Mouse (Mus musculus) layer of hippocampus, postnatal 25 days (tissue): ENCODE measurements at regions not wholly inside any gene's neighbourhood (a gene's known extent, or its start where the extent isn't known, plus 50 kb on each side); places are given as distances from the start of the nearest gene placed in this dataset.
"Not testable (repeated sequence)": the region's sequence is repeated elsewhere in the genome, so short reads cannot be mapped to it uniquely, and the experiment has no call there.

Experiments
- DNase-seq, 2 experiments: peaks; one replicate each; pipeline ENCODE4 v3.0.0; 2022; ENCODE audit warnings: mixed read lengths in 2 of 2, low spot score in 1 of 2; ENCODE audit errors: extremely low spot score in 1 of 2

DNA sequence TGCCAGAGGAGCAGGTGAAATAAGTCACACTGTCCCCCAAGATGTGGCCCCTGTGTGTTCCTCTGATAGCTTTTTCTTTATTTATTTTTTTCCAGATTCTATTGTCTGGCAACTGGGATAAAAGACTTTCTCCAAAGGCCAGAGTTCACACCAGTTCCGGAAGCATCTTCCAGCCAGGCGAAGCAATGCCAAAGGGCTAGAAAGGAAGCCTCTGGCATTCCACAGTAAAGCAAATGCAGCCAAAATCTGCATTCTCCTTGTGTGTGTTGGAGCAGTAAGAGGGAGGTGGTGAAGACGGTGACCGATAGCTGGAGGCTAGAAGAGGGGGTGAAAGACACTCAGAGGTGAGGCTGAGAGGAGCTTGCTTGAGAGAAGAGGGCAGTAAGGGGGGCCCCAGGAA, 185.0 kb upstream of the Zfp637 start:
- no peak for DNase-seq

DNA sequence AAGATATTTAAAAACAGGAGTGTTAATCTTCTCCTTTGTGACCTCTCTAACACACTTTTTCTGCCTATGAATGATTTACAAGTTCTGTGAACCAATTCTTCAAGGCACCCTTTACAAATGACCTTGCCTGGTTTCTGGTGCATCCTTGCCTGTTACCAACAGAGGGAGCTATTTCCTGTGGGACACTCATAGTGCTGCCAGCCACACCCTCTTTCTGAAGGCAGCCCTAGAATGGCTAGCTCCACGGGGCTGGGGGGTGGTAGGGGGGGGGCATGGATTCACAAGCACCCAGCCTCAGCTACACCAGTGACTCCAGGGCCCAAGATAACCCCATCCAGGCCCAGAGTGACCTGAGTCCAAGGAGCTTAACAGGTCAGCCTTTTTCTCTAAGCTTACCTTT, 180.4 kb upstream of the Zfp637 start:
- DNase-seq, result peak in 1 of 2 experiments; percentile 13

DNA sequence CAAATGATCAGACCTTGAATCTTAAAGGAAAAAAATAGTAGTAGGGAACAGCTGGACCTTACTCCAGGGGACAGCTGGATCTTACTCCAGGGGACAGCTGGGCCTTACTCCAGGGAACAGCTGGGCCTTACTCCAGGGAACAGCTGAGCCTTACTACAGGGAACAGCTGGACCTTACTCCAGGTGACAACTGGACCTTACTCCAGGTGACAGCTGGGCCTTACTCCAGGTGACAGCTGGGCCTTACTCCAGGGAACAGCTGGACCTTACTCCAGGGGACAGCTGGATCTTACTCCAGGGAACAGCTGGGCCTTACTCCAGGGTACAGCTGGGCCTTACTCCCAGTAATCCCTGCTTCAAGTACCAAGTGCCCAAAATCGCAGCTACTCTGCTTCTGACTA, 178.3 kb upstream of the Zfp637 start:
- no peak for DNase-seq

DNA sequence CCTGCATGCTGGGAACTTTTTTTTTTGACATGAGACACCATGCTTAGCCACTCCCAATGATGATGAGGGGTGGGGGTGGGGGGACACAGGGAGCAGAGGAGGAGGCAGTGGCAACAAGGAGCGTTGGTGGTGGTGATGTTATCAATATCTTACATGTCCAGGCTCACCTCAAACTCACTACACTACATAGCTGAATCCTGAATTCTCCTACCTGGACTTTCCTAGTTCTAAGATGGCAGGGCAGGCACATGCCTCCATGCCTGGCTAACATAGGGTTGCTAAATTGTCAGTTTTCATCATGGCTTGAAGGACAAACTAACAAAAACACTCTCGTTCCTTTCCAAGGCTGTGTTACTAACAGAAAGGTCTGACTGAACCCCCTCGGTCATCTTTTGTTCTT, 170.6 kb upstream of the Zfp637 start:
- DNase-seq, result no peak

DNA sequence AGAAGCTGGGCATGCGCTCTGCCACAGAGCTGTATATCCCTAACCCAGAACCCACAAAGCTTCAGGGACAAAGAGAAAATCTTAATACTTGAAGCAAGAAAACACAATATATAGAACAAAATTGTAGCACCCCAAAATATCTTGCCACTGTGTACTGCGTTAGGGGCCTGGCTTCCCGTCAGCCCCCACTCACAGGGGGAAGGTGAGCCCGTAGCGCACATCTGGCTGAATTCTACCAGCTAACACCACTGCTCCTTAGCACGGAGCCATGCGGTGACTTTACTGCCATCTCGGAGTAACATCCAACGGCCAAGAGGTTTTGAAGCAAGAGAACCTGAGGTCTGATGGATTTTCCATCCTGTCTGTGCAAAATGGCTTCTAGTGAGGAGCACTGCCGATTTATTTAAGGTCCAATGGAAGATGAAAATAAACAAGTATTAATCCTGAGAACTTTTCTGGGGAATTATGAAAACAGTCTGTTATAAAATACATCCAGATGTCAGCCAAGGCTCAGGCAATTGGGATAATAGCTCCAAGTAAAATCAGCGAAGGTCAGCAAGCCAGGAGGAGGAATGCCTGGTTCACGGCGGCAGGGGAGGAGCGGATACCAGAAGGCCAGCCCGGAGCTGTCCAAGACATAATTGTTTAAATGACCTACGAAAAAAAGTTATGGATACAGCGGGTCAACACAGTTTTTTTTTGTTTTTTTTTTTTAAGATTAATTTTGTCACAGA, 170.0 kb upstream of the Zfp637 start:
- DNase-seq, result no peak

DNA sequence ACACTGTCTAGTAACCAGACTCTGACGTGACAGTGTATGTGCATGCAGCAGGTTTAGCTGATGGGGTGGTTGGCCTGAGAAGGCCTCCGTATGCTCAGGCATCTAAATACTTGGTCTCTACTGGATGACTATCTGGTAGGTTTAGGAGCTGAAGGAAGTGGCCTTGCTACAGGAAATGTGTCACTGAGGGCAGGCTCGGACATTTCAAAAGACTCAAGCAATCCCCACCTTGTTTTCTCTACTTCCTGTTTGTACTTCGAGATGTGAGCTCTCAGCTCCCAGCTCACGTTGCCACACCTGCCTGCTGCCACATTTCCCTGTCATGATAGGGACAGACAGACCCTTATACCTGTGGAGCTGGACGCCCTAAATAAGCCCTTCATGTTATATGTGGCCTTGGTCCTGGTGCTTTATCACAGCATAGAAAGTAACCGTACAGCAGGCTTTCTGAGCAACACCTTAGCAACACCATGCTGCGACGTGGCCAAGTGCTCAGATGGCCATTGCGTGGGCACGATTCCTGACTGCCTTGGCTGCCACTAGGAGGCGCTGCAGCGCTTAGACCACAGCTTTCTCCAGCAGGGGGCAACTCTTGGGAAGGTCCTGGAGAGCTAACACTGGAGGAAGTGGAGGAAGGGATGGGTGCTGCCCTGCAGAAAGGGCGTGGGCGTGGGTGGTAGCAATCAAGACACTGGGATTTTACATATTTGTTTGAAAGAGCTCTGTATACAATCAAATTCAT, 165.8 kb upstream of the Zfp637 start:
- peak in 1 of 2 experiments; percentile 9 for DNase-seq

DNA sequence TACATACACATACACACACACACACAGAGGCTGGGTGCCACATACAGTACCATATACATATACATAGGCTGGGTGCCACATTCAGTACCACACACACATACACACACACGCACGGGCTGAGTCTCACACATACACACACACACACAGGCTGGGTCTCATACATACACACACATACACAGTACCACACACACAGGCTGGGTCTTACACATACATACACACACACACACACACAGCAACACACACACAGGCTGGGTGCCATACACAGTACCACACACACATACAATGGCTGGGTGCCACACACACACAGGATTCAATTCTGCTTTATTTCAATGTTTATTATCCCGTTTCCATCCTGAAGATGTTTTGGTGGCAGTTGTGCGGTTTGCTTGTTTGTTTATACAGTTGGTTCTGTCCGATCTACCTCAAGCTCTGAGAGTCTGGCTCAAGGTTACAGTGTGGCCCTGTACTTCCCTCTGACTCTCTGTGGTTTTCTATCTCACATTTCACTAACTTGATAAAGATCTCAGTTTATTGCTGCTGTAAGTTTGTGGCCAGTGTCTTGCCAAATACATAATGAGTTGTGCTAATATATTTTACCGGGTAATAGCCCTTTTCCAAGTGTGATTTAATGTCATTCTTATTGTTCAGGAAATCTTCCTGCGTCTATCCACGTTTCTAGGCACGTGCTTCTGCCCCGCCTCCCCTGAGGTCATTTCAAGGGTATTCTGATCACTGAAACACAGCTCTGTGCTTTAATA, 164.7 kb upstream of the Zfp637 start:
- DNase-seq, result no peak

DNA sequence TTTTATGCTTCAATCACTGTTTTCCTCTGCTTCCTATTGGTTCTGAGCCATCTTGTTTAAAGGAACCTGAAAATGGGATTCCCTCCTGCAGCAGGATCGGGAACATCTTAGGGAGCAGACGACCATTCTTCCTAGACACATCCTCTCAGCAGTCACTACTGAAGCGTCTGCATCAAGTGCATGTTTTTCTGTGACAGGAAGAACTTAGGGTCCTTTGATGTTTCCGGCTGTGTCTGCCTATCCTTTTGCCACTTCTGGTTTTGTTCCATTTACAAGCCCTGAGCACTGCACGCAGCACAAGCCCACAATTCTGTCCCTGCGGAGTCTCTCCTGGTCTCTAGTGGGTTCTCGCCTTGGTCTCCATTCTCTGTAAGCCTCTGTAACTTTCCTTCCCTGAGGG, 163.9 kb upstream of the Zfp637 start:
- no peak for DNase-seq

DNA sequence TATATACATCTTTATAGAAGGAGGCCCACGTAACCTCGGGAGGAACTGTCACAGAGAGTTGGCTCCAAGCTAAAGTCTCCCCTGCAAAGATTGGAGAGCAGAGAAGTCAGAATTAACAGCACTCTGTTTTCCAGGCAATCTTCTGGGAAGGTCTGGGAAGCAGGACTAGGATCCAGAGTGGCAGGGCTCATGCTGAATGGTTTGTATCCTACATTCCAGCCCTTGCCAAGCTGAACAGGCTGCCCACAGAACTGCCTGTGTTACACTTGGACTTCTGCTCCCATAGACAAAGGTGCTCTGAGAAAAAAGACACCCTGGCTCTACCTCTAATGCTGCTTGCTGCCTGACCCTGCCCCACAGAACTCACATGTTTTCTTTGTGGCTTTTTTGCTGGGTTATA, 163.2 kb upstream of the Zfp637 start:
- no peak for DNase-seq

DNA sequence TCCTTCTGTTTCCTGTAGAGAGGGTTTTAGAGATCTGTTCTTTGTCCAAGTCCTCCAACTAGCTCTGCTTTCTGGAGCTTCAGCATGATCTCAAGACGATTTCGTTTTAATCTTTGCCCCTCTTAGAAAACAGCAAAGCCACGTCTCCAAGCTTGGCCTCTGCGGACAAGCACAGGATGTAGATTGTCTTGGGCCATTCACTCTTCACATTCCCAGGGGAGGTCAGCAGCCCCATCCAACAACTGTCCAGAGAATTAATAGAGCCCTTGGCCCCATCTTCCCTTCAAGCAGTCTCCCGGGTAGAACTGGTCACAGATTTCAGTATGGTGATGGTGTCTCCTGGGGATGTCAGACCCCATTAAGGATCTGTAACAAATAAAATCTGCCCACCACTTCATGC, 162.7 kb upstream of the Zfp637 start:
- DNase-seq, result no peak

DNA sequence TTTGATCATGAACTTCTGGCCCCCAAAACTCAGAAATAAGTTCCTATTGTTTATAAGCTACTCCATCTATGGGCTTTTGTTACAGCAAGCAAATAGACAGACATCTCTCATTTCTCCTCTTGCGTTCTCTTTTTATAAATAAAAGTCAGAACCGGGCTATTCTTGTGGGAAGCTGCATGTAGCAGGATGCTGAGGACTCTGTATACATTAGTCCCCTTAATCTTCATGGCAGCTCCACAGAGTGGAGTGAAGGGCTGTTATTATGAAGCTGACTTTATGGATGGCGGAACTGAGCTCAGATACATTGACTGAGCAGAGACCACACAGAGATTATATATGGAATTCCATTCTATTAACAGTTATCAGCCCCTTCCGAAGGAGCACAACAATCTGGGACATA, 162.1 kb upstream of the Zfp637 start:
- DNase-seq, result no peak

DNA sequence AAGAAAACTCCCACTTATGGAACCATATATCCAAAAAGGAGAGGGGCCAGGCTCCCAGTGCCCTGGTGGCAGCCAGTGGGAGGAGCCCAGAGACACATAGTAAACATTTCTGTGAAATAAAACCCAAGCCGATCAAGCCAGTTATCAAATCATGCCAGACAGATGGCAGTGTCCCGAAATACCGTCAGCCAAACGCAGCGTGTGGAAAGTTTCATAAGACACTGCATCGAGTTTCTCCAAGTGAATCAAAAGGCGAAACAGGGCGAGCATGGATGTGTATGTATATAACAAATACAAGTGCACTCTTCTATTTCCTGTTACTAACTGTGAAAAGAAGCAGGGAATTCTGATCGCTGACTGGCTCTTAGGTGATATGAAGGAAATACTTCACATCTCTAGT, 154.8 kb upstream of the Zfp637 start:
- no peak for DNase-seq

DNA sequence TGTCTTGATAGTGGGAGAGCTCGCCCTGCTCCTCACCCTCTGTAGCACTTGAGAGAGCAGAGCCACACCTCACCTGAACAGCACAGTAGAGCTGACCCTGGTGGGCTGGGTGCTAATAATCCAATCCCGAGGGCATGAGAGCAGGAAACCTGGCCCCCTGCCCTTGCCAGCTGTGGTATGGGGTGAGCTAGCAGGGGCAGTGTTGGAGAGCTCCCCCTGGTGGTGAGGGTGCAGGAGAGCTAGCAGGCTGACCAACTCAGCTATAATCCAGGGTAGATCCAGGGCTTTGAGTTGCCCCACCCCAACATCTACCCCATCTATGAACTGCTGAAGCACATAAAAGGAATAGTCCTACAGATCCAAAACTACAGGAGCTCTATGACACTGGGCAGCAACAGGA, 153.9 kb upstream of the Zfp637 start:
- peak in 1 of 2 experiments; percentile 48 for DNase-seq

DNA sequence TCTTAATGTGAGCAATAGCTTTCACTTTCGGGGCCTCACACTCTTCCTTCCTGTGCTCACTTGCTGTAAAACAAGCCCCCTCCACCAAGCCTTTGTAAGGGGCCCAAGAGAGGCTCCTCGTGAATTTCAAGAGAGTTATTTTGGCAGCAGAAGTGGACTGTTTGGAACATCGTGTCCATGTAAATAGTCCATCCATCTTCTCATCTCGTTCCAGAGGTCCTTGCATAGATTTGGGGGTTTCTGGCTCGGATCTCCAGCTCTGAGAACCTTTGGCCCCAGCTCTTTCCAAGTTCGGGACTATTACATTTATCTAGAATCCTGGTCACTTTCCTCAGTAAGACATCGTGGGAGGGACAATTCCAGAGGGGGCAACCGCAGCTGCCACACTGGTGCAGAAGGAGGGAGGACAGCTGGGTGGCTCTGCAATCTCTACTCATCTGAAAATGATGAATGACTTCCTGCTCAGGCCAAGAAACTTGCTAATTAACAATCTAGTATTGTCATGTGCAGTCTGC, 152.3 kb upstream of the Zfp637 start:
- no peak for DNase-seq

DNA sequence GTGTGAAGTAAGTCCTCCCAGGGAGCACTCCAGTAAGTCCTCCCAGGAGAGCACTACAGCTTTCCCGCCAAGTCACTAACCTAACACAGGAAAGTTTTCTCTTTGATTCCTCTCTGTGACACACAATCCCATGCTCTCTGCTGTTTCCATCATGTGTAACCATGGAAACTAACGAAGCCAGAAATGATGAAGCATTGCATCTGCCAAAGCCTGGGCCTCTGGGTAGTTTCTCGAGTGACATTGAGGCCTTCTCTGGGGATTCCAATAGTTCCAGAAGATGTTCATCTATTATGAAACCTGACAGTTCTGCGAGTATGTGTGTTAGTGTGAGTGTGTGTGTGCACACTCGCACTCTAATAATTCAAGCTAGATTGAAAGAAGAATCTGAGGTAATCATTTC, 140.7 kb upstream of the Zfp637 start:
- no peak for DNase-seq

DNA sequence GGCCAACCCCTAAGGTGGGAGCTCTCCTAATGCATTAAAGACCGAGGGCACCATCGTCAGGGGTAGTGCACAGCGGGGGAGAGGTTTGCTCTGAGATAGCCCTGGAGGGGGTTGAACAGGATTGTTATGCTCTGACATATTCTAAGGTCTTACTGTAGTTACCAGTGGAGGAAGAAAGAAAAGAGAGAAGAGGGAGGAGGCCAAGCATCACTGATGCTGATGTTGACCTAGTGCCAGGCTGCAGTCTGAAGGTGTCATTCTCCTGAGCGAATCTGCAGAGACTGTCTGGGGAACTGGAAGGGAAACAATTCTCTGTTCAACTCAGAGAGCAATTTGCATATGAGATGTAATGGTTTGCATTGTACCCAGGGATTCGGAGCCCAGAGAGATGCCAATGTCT, 139.4 kb upstream of the Zfp637 start:
- DNase-seq, result no peak

DNA sequence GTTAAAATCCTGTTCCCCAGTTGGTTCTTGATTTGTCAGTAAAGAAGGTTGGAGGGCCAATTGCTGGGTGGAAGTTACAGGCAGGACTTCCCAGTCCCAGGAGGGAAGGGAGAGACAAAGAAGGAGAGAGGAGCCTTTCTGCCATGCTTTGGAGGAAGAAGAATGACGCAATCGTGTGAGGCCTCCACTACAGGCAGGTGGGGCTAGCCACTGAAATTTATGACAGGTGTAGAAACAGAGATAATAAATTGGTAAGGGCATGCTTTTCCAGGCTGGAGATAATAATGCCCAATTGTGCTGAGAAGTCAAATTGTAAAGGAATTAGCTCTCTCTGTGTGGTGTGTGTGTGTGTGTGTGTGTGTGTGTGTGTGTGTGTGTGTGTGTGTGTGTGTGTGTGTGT, 135.0 kb upstream of the Zfp637 start:
- no peak for DNase-seq

DNA sequence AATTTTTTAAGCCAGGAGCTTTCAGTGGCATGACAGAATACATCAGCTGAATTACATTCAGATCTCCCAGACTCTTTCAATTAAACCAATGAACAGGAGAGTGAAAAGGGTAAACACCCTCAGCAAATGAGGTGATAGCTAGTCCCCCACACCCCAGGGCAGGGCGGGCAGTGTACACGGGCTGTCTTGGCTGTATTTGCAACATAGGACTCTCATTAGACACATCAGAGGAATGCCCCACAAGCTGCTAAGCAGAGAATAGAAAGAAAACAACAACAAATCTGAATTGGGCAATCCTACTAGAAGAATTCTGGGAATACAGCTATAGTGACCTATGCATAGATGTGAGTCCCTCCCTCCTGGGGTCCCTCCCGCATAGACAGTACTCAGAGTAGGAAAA, 131.8 kb upstream of the Zfp637 start:
- no peak for DNase-seq

DNA sequence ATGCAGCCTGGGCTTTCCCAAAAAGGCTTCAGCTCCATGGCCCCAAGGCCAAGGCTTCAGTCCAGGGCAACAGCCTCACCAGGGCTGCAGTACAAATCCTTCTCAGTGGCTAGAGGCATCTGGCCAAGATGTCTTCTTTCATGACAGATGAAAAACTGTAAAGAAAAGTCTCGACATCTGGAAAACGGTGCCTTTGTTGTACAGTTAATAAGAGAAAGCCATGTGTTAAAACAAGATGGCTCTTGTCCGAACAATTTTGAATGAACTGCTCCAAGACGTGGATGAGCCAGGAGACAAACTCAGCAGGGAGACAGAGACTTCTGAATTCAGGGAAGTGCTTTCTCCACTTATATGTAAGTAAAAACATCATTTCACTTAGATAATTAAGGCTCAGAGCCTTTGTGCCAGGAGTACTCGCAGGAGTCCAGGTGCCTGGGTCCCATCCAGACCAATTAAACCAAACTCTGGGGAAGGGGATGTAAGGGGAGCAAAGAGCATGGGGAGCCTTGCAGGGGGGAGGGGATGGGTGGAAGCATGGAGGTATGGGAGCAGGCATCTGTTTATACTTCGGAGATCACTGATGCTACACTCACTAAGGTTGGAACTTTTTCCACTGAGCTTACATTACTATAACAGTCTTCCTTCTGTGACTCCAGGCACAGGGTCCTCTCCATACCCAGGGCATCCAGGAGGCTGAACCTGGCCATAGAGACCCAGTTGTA, 125.8 kb upstream of the Zfp637 start:
- no peak for DNase-seq

DNA sequence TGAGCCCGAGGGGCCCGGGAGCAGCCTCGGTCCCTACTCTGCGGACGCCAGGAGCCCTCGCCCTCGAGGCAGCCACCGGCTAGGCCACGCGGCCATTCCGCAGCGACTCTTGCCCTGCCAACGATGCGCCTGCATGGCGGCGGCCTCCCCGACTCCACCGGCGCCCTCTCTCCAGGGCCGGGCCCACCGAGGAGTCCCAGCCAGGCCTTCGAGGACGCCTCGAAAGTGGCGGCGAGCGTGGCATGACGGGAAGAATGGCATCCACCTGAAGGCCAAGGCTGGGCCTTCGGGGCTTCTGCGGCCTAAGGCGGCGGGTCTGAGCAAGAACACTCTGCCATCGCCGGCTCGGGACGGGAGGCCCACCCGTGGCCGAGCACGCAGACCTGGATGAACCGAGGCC, 124.6 kb upstream of the Zfp637 start:
- not testable (repeated sequence) for DNase-seq

DNA sequence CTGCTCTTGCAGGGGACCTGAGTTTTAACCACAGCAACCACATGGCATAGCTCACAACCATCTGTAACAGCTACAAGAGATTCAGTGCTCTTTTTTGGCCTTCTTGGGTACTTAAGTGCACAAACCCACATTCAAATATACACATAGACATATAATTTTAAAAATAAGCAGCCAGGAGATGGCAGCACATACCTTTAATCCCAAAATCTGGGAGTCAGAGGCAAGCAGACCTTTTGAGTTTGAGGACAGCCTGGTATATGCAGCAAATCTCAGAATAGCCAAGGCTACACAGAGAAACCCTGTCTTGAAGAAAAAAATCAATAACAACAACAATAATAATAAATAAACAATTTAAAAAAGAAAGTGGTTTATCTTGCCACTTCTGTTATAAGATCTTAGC, 88.6 kb upstream of the Zfp637 start:
- not testable (repeated sequence) for DNase-seq
